Mouse (Mus musculus) forebrain, embryonic 14.5 days (tissue): ENCODE results near the gene Il34. TPM values are rescaled to one million over a fixed set of nuclear protein-coding genes. Genes with fewer than 3 reads are reported as not detected.

Experiments
- ATAC-seq: fragments of 200-750 bp; cut with Nextera tagmentation; 2 replicates; pipeline ENCODE4 v1.8.0; 2017; ENCODE audit warnings: mild to moderate bottlenecking, moderate library complexity
- DNase-seq: peaks from one replicate; pipeline ENCODE4 v3.0.0-alpha.2; 2015; ENCODE audit warnings: low spot score
- H3K27ac ChIP-seq: fragments of 300-500 bp; sonication (generic); 2 replicates; pipeline ENCODE4 v1.5.1; 2014; ENCODE audit warnings: low read depth, mild to moderate bottlenecking, control low read depth, low read length, moderate library complexity
- H3K27me3 ChIP-seq: fragments of 300-500 bp; sonication (generic); replicated peaks from 2 replicates; pipeline ENCODE4 v1.6.1; 2014; ENCODE audit warnings: low read length, control low read depth, mixed read lengths; ENCODE audit not compliant: control insufficient read depth, insufficient read depth
- H3K36me3 ChIP-seq: fragments of 300-500 bp; sonication (generic); 2 replicates; pipeline ENCODE4 v1.6.1; 2014; ENCODE audit warnings: low read length, control low read depth; ENCODE audit not compliant: control insufficient read depth, insufficient read depth
- H3K4me1 ChIP-seq: fragments of 300-500 bp; sonication (generic); 2 replicates; pipeline ENCODE4 v1.6.1; 2014; ENCODE audit warnings: antibody characterized with exemption, low read length, control low read depth; ENCODE audit not compliant: control insufficient read depth, insufficient read depth
- H3K4me2 ChIP-seq: fragments of 300-500 bp; sonication (generic); 2 replicates; pipeline ENCODE4 v1.6.1; 2014; ENCODE audit warnings: mild to moderate bottlenecking, control low read depth, low read length
- H3K4me3 ChIP-seq: fragments of 300-500 bp; sonication (generic); 2 replicates; pipeline ENCODE4 v1.5.1; 2014; ENCODE audit warnings: low read depth, low read length, control low read depth
- H3K9ac ChIP-seq: fragments of 300-500 bp; sonication (generic); 2 replicates; pipeline ENCODE4 v1.6.1; 2014; ENCODE audit warnings: mild to moderate bottlenecking, low read length, control low read depth, moderate library complexity
- H3K9me3 ChIP-seq: fragments of 300-500 bp; sonication (generic); replicated peaks from 2 replicates; pipeline ENCODE4 v1.6.1; 2016; ENCODE audit warnings: low read length, control low read depth, mixed read lengths; ENCODE audit not compliant: control insufficient read depth
- WGBS: fragments of 180-500 bp; shearing (Covaris S2); extraction: QIAGEN DNeasy Blood & Tissue Kit; methylation state at CpG from one replicate; pipeline ENCODE4 v1.1.7; 2014; 5-methylcytosine and 5-hydroxymethylcytosine counted together
- polyA plus RNA-seq: library from polyadenylated mRNA; unstranded; fragments of >200 nt; fragmentation: Nextera tagmentation; extraction: Ambion mirVana; gene quantifications from 2 replicates; pipeline ENCODE4 v1.2.1, GENCODE M21; 2014

Il34 gene
- polyA plus RNA-seq, 1 experiment from 2014 or later = 2.2 TPM

DNA sequence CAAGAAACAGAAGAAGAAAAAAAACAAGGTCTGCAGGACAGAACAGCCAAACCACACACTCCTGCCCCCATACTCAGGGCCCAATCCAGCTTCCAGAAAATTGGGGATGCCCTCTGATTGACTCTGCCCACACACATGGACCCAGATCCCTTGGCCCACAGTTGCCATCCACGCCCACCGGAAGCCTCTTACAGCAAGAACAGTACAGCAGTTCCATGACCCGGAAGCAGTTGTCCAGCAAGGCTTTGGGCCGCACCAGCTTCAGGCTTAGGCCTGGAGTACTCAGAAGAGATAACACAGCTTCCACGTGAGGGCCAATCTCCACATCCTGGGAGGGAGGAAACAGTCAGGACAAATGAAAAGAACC, 63.3 kb downstream of the Il34 start:
- WGBS = 91% methylated on average over 5 of the region's 5 CpGs

DNA sequence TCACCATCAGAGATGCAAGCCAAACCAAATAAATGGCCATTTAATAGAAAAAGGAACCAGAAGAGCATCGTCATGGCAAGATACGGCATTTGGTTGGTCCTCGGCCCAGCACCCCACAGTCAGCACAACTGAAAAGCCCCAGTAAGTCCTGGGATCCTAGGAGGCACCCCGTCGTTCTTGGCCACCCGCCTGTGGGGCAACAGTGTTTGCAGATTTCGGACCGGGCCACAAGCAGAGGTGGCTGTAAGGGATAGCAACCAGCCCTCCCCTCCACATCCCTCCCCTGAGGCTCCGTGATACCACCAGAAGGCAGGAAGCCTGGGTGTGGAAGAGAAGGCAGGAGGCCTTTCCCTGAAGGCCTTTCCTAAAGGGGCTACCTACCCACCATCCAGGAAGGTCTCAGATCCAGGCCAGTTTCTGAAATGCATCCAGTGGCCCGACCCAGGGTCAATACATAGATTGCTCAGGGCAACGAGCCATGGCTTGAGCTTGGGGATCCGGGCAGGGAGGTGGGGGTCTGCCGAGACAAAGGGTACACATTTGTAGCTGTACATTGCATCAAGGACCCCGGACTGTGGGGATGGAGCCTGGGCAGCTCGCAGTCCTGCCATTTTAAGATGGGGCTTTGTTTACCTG, 63.8 kb downstream of the Il34 start:
- Histone ChIP-seq H3K27me3 (no peaks in the 10 kb centered on the region), H3K27ac (no peak overlapping the region), H3K9ac (no peak overlapping the region), H3K4me3 (no peak overlapping the region), H3K36me3 (peaks cover 33% of the 10 kb centered on the region), H3K4me1 (no peaks in the 10 kb centered on the region), H3K9me3 (no peaks in the 10 kb centered on the region), H3K4me2 (no peak overlapping the region)
- no peak for DNase-seq
- 83% methylated on average over 15 of the region's 15 CpGs for WGBS
- no peak for ATAC-seq

More for the DNA sequence above, 63.3 kb downstream of the Il34 start:
- H3K9ac ChIP-seq = no peak overlapping the region
- no peak overlapping the region for H3K4me2 ChIP-seq
- no peaks in the 10 kb centered on the region for H3K4me1 ChIP-seq
- no peaks in the 10 kb centered on the region for H3K27me3 ChIP-seq
- H3K36me3 ChIP-seq = peaks cover 28% of the 10 kb centered on the region
- H3K9me3 ChIP-seq = no peaks in the 10 kb centered on the region
- H3K4me3 ChIP-seq = no peak overlapping the region
- DNase-seq (no peak), ATAC-seq (no peak)
- no peak overlapping the region for H3K27ac ChIP-seq

DNA sequence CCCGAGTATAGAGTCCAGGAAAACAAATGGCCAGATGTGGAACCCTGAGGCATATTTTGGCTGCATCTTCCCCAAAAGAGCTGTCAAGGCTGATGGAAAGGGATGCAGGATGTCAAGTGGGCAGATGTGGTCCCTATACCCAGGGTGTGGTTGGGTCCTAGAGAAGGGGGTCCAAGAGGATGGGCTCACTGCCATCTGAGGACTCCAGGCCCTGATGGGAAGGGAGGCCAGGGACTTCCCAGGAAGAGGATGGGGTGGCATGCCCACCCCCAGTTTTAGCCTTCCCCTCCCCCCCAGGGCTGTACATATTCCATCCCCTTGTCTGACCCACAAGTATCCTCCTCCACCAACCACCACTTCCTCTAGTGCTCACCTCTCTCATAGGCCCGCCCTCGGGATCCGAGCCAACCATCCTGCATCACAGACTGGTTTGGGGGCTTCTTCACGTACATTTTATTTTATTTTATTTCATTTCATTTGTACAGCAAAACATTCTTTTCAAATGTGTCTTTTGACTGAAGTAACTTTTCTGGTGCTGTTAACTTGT, 65.0 kb downstream of the Il34 start:
- DNase-seq (no peak), ATAC-seq (no peak)
- H3K4me1 ChIP-seq = no peaks in the 10 kb centered on the region
- H3K9ac ChIP-seq = no peak overlapping the region
- H3K27me3 ChIP-seq = no peaks in the 10 kb centered on the region
- no peak overlapping the region for H3K27ac ChIP-seq
- H3K4me2 ChIP-seq = no peak overlapping the region
- H3K4me3 ChIP-seq = no peak overlapping the region
- peaks cover 42% of the 10 kb centered on the region for H3K36me3 ChIP-seq
- no peaks in the 10 kb centered on the region for H3K9me3 ChIP-seq
- 94% methylated on average over 5 of the region's 5 CpGs for WGBS

DNA sequence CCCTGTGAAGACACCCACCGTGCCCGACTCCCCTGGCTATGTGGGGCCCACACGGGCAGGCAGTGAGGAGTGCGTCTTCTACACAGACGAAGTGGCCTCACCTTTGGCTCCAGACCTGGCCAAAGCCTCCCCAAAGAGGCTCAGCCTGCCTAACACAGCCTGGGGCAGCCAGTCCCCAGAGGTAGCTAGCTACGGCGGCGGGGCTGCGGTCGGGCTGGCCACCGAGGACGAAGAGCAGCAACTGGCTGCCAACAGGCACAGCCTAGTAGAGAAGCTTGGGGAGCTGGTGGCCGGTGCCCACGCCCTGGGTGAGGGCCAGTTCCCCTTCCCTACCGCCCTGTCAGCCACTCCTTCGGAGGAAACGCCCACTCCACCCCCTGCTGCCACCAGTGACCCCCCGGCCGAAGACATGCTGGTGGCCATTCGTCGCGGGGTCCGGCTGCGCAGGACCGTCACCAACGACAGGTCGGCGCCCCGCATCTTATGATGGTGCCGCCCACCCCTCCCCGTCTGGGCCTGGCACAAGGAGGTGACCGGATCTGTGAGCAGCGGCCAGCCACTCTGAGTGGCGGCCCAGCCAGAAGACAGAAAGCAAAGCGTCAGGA, 67.0 kb downstream of the Il34 start:
- Histone ChIP-seq H3K9me3 (no peaks in the 10 kb centered on the region), H3K4me1 (no peaks in the 10 kb centered on the region), H3K36me3 (peaks cover 54% of the 10 kb centered on the region), H3K9ac (no peak overlapping the region), H3K4me2 (no peak overlapping the region), H3K27me3 (no peaks in the 10 kb centered on the region), H3K27ac (no peak overlapping the region), H3K4me3 (no peak overlapping the region)
- no peak for DNase-seq
- no peak for ATAC-seq
- 93% methylated on average over 35 of the region's 35 CpGs for WGBS

DNA sequence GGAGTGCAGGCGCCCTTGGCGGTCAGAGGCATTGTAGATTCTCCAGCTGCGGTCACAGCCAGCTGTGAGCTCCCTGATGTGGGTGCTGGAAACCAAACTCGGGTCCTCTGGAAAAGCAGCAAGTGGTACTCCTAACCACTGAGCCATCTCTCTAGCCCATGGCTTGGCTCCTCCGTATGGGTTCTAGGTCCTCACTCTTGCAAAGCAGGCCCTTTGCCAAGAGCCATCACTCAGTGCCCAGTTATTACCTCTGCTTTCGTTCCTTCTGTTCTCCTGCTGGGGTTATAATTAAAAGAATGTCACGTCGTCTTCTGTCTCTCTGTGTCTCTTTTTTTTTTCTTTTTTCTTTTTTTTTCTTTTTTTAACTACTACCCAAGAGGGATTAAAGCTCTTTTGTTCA, 72.7 kb downstream of the Il34 start:
- DNase-seq = no peak
- Histone ChIP-seq H3K4me1 (no peaks in the 10 kb centered on the region), H3K9me3 (no peaks in the 10 kb centered on the region), H3K36me3 (peaks cover 81% of the 10 kb centered on the region), H3K27me3 (no peaks in the 10 kb centered on the region), H3K9ac (no peak overlapping the region), H3K4me2 (no peak overlapping the region), H3K4me3 (no peak overlapping the region), H3K27ac (no peak overlapping the region)
- ATAC-seq = no peak
- WGBS = 93% methylated on average over 8 of the region's 8 CpGs

DNA sequence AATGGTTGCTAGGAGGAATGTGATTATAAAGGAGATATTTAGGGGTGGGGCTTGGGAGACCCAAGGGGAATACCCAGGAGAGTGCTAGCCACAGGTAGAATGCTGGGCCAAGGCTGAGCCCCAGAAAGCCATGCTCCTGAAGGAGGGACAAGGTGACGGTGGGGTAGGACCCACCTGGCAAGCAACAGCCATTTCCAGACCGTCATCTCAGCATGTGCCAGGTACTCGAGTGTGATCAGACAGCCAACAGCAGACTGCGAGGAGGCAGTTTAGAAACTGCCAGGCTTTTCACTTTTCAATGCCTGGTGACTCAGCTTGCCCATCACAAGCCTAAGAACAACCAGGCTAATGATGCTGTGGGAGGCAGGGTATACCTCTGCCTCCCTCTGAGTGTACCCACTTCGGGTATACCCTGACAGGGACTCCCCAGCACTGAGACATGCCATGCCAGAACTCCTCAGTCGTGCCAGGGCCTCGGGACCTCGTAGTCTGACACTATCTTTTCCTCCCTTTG, 74.3 kb downstream of the Il34 start:
- no peaks in the 10 kb centered on the region for H3K27me3 ChIP-seq
- H3K27ac ChIP-seq = no peak overlapping the region
- ATAC-seq (no peak), DNase-seq (no peak)
- no peak overlapping the region for H3K9ac ChIP-seq
- 94% methylated on average over 8 of the region's 8 CpGs for WGBS
- no peak overlapping the region for H3K4me3 ChIP-seq
- no peaks in the 10 kb centered on the region for H3K9me3 ChIP-seq
- no peak overlapping the region for H3K4me2 ChIP-seq
- H3K4me1 ChIP-seq = no peaks in the 10 kb centered on the region
- peaks cover 78% of the 10 kb centered on the region for H3K36me3 ChIP-seq

DNA sequence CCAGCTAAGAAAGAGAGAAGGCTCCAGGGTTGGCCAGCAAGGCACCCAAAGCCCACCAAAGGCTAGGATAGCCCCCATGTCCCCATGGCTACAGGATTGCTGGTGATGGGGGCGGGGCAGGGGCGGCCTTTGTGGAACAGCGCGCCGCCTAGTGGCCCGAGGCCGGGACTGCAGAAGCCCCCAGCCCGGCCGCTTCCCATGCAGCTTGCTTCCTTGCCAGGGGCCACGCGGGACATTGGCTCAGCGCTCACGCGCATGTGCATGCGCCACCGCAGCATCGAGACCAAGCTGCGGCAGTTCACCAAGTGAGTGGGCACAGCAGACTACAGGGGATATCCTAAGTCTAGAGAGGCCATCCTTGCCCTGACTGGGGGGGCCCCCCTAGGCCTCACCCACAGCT, 78.8 kb downstream of the Il34 start:
- H3K36me3 ChIP-seq = peaks cover 58% of the 10 kb centered on the region
- no peaks in the 10 kb centered on the region for H3K9me3 ChIP-seq
- H3K4me3 ChIP-seq = no peak overlapping the region
- H3K9ac ChIP-seq = peak overlapping the region; percentile 46
- H3K4me1 ChIP-seq = peaks cover 14% of the 10 kb centered on the region
- WGBS = 9% methylated on average over 18 of the region's 18 CpGs
- no peak overlapping the region for H3K4me2 ChIP-seq
- DNase-seq = peak; percentile 71
- no peak overlapping the region for H3K27ac ChIP-seq
- no peaks in the 10 kb centered on the region for H3K27me3 ChIP-seq
- ATAC-seq = peak; percentile 47

DNA sequence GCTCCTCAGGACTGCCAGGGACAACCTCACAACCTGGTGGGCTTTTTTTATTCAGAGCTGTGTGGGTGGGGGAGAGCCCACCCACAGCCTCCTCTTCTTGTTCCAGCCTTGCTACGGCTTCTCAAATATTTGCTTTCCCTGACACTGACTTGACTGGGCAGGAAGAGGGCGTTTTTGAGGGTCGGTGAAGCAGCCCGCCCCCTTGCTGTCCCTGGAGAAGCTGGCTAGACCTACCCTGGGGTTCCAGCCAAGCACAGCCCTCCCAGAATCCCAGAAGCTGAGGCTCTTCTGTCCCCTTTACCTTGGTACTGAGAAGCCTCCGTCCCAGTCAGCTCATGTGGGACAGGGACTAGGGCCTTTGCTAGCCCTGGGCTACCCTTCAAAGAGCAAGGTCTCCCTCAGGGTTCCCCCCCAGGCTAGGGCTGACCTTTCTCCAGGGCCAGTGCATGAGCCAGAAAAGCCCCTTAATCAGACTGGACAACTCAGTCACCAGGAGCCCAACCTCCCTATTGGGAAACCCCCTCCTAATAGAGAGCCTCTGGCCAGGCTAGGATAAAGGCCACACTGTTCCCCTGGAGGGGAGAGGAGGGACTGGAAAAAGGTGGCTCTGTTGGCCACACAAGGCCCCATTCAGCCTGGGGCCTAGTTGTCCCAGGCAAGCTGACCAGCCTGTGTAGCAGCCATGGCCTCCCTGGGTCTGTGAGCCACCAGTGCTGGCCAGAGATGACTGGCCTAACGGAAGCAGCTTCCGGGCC, 80.5 kb downstream of the Il34 start:
- H3K4me3 ChIP-seq = no peak overlapping the region

More for the DNA sequence above, 80.5 kb downstream of the Il34 start:
- H3K36me3 ChIP-seq = peaks cover 44% of the 10 kb centered on the region
- ATAC-seq = no peak
- no peak overlapping the region for H3K27ac ChIP-seq
- H3K9ac ChIP-seq = peak overlapping the region; percentile 35; the same call in 1 of the 2 replicates
- WGBS = 34% methylated on average over 7 of the region's 7 CpGs
- H3K4me1 ChIP-seq = peaks cover 14% of the 10 kb centered on the region
- DNase-seq = no peak
- no peak overlapping the region for H3K4me2 ChIP-seq
- H3K9me3 ChIP-seq = no peaks in the 10 kb centered on the region
- no peaks in the 10 kb centered on the region for H3K27me3 ChIP-seq
